Mouse (Mus musculus) kidney, embryonic 16.5 days (tissue): Measurements from ENCODE around the gene Rmdn2. TPM values are rescaled to one million over a fixed set of nuclear protein-coding genes. Genes with fewer than 3 reads are reported as not detected.

Experiments
- ATAC-seq: fragments of 200-750 bp; cut with Nextera tagmentation; 2 replicates; pipeline ENCODE4 v1.8.0; 2017; ENCODE audit warnings: moderate TSS enrichment; ENCODE audit not compliant: low FRiP score, low TSS enrichment
- H3K27ac ChIP-seq: fragments of 300-500 bp; sonication (generic); 2 replicates; pipeline ENCODE4 v1.5.1; 2014; ENCODE audit warnings: low read length
- H3K27me3 ChIP-seq: fragments of 300-500 bp; sonication (generic); 2 replicates; pipeline ENCODE4 v1.6.1; 2014; ENCODE audit warnings: low read length, control low read depth, mixed read lengths; ENCODE audit not compliant: insufficient read depth
- H3K36me3 ChIP-seq: fragments of 300-500 bp; sonication (generic); 2 replicates; pipeline ENCODE4 v1.6.1; 2014; ENCODE audit warnings: low read length, control low read depth, mixed read lengths; ENCODE audit not compliant: insufficient read depth
- H3K4me1 ChIP-seq: fragments of 300-500 bp; sonication (generic); 2 replicates; pipeline ENCODE4 v1.6.1; 2014; ENCODE audit warnings: low read length, control low read depth, mixed read lengths; ENCODE audit not compliant: insufficient read depth
- H3K4me2 ChIP-seq: fragments of 300-500 bp; sonication (generic); replicated peaks from 2 replicates; pipeline ENCODE4 v1.6.1; 2014; ENCODE audit warnings: low read depth, low read length
- H3K4me3 ChIP-seq: fragments of 300-500 bp; sonication (generic); 2 replicates; pipeline ENCODE4 v1.5.1; 2014; ENCODE audit warnings: mild to moderate bottlenecking, low read length
- H3K9ac ChIP-seq: fragments of 300-500 bp; sonication (generic); replicated peaks from 2 replicates; pipeline ENCODE4 v1.6.1; 2014; ENCODE audit warnings: low read length
- H3K9me3 ChIP-seq: fragments of 300-500 bp; sonication (generic); 2 replicates; pipeline ENCODE4 v1.6.1; 2016; ENCODE audit warnings: low read length, control low read depth
- WGBS: fragments of 180-500 bp; shearing (Covaris S2); extraction: QIAGEN DNeasy Blood & Tissue Kit; methylation state at CpG from one replicate; pipeline ENCODE4 v1.1.7; 2014; 5-methylcytosine and 5-hydroxymethylcytosine counted together
- polyA plus RNA-seq: library from polyadenylated mRNA; unstranded; fragments of >200 nt; fragmentation: Nextera tagmentation; extraction: Ambion mirVana; gene quantifications from 2 replicates; pipeline ENCODE4 v1.2.1, GENCODE M21; 2015

Gene Rmdn2
- polyA plus RNA-seq, 1 experiment from 2014 or later = 16.5 TPM

- 16% methylated on average over 14 of the region's 14 CpGs for WGBS
- Histone ChIP-seq H3K4me1 (peaks cover 37% of the 10 kb centered on the region), H3K4me3 (peak overlapping the region; percentile 31), H3K36me3 (no peaks in the 10 kb centered on the region), H3K27ac (peak overlapping the region; percentile 69), H3K4me2 (peak overlapping the region; percentile 56), H3K9ac (peak overlapping the region; percentile 40; the same call in 1 of the 2 replicates), H3K27me3 (no peaks in the 10 kb centered on the region), H3K9me3 (no peaks in the 10 kb centered on the region)
- ATAC-seq = peak; percentile 41; the same call in 1 of the 2 replicates
Observed at GRCm38 (mm10) chr17:79728053-79728584, 116.5 kb downstream of the Rmdn2 start.

GRCm38 (mm10) chr17:79728585-79729503 lies 117.2 kb downstream of the Rmdn2 start:
- H3K9me3 ChIP-seq = no peaks in the 10 kb centered on the region
- 17% methylated on average over 16 of the region's 16 CpGs for WGBS

GRCm38 (mm10) chr17:79730988-79731387 lies 119.3 kb downstream of the Rmdn2 start:
- no peaks in the 10 kb centered on the region for H3K36me3 ChIP-seq
- H3K4me1 ChIP-seq = peaks cover 37% of the 10 kb centered on the region
- H3K9ac ChIP-seq = 0 out of 2 replicates have a peak overlapping the region, but pooled peaks have one; percentile 7
- H3K9me3 ChIP-seq = no peaks in the 10 kb centered on the region
- ATAC-seq = no peak
- peak overlapping the region; percentile 15; the same call in 1 of the 2 replicates for H3K4me2 ChIP-seq
- H3K27me3 ChIP-seq = no peaks in the 10 kb centered on the region
- WGBS = 44% methylated on average over 8 of the region's 8 CpGs
- H3K27ac ChIP-seq = peak overlapping the region; percentile 16
- H3K4me3 ChIP-seq = no peak overlapping the region

More at GRCm38 (mm10) chr17:79728585-79729503, 117.2 kb downstream of the Rmdn2 start:
- Histone ChIP-seq H3K4me2 (peak overlapping the region; percentile 56), H3K36me3 (no peaks in the 10 kb centered on the region), H3K4me1 (peaks cover 37% of the 10 kb centered on the region), H3K27ac (peak overlapping the region; percentile 69), H3K27me3 (no peaks in the 10 kb centered on the region), H3K9ac (peak overlapping the region; percentile 40; the same call in 1 of the 2 replicates), H3K4me3 (peak overlapping the region; percentile 31)
- ATAC-seq = peak; percentile 67

GRCm38 (mm10) chr17:79733039-79733438 lies 121.4 kb downstream of the Rmdn2 start:
- no peak overlapping the region for H3K9ac ChIP-seq
- H3K4me1 ChIP-seq = peaks cover 41% of the 10 kb centered on the region
- H3K27ac ChIP-seq = no peak overlapping the region
- no peaks in the 10 kb centered on the region for H3K9me3 ChIP-seq
- WGBS = 52% methylated on average over 4 of the region's 4 CpGs
- H3K4me2 ChIP-seq = no peak overlapping the region
- no peaks in the 10 kb centered on the region for H3K27me3 ChIP-seq
- no peaks in the 10 kb centered on the region for H3K36me3 ChIP-seq
- no peak for ATAC-seq
- H3K4me3 ChIP-seq = no peak overlapping the region

GRCm38 (mm10) chr17:79737598-79737997 lies 125.9 kb downstream of the Rmdn2 start:
- Histone ChIP-seq H3K27me3 (no peaks in the 10 kb centered on the region), H3K9me3 (no peaks in the 10 kb centered on the region), H3K9ac (no peak overlapping the region), H3K27ac (no peak overlapping the region), H3K4me3 (no peak overlapping the region), H3K36me3 (no peaks in the 10 kb centered on the region), H3K4me1 (peaks cover 22% of the 10 kb centered on the region), H3K4me2 (no peak overlapping the region)
- WGBS = 55% methylated on average over 3 of the region's 3 CpGs
- no peak for ATAC-seq

- H3K36me3 ChIP-seq = no peaks in the 10 kb centered on the region
- no peaks in the 10 kb centered on the region for H3K27me3 ChIP-seq
- H3K27ac ChIP-seq = peak overlapping the region; percentile 75
- H3K4me1 ChIP-seq = peaks cover 24% of the 10 kb centered on the region
- ATAC-seq = peak; percentile 79; the same call in 1 of the 2 replicates
- 22% methylated on average over 5 of the region's 5 CpGs for WGBS
- H3K9ac ChIP-seq = no peak overlapping the region
- H3K4me3 ChIP-seq = no peak overlapping the region
- no peaks in the 10 kb centered on the region for H3K9me3 ChIP-seq
- H3K4me2 ChIP-seq = no peak overlapping the region
Observed at GRCm38 (mm10) chr17:79738847-79739498, 127.3 kb downstream of the Rmdn2 start.

- no peak overlapping the region for H3K4me3 ChIP-seq
- no peak overlapping the region for H3K27ac ChIP-seq
- no peak overlapping the region for H3K4me2 ChIP-seq
- no peaks in the 10 kb centered on the region for H3K27me3 ChIP-seq
- no peak for ATAC-seq
- no peak overlapping the region for H3K9ac ChIP-seq
- peaks cover 2% of the 10 kb centered on the region; the same call in 1 of the 2 replicates for H3K9me3 ChIP-seq
- WGBS = 46% methylated on average over 5 of the region's 5 CpGs
- peaks cover 44% of the 10 kb centered on the region for H3K4me1 ChIP-seq
- no peaks in the 10 kb centered on the region for H3K36me3 ChIP-seq
Observed at GRCm38 (mm10) chr17:79742635-79743034, 131.0 kb downstream of the Rmdn2 start.

Other genes with a start within 250 kb of the Rmdn2 start
- gene Cyp1b1, start 103.2 kb downstream of the Rmdn2 start, polyA plus RNA-seq = 18.5 and 18.6 TPM in 2 replicates